Mouse (Mus musculus) limb, embryonic 11.5 days (tissue): ENCODE data around the gene Fzd5. TPM values are rescaled to one million over a fixed set of nuclear protein-coding genes. Genes with fewer than 3 reads are reported as not detected.

Source experiments
- ATAC-seq: fragments of 200-750 bp; cut with Nextera tagmentation; 2 replicates; pipeline ENCODE4 v1.8.0; 2017; ENCODE audit warnings: low read depth; ENCODE audit not compliant: insufficient number of reproducible peaks, low FRiP score, low TSS enrichment
- DNase-seq: peaks from one replicate; pipeline ENCODE4 v3.0.0-alpha.2; 2015; ENCODE audit warnings: low spot score
- H3K27ac ChIP-seq: fragments of 300-500 bp; sonication (generic); replicated peaks from 2 replicates; pipeline ENCODE4 v1.5.1; 2014; ENCODE audit warnings: low read depth, mild to moderate bottlenecking, low read length
- H3K27me3 ChIP-seq: fragments of 300-500 bp; sonication (generic); 2 replicates; pipeline ENCODE4 v1.6.1; 2014; ENCODE audit warnings: mild to moderate bottlenecking, low read length, mixed read lengths; ENCODE audit not compliant: control insufficient read depth, insufficient read depth
- H3K36me3 ChIP-seq: fragments of 300-500 bp; sonication (generic); 2 replicates; pipeline ENCODE4 v1.6.1; 2014; ENCODE audit warnings: mild to moderate bottlenecking, low read length, moderate library complexity, mixed read lengths; ENCODE audit not compliant: control insufficient read depth, insufficient read depth
- H3K4me1 ChIP-seq: fragments of 300-500 bp; sonication (generic); 2 replicates; pipeline ENCODE4 v1.6.1; 2014; ENCODE audit warnings: low read length, mixed read lengths; ENCODE audit not compliant: control insufficient read depth, insufficient read depth
- H3K4me2 ChIP-seq: fragments of 300-500 bp; sonication (generic); 2 replicates; pipeline ENCODE4 v1.6.1; 2014; ENCODE audit warnings: low read depth, mild to moderate bottlenecking, moderate library complexity; ENCODE audit not compliant: severe bottlenecking
- H3K4me3 ChIP-seq: fragments of 300-500 bp; sonication (generic); 2 replicates; pipeline ENCODE4 v1.5.1; 2014; ENCODE audit warnings: low read depth, low read length
- H3K9ac ChIP-seq: fragments of 300-500 bp; sonication (generic); 2 replicates; pipeline ENCODE4 v1.6.1; 2014; ENCODE audit warnings: mild to moderate bottlenecking, low read length
- H3K9me3 ChIP-seq: fragments of 300-500 bp; sonication (generic); 2 replicates; pipeline ENCODE4 v1.6.1; 2016; ENCODE audit warnings: low read length; ENCODE audit not compliant: control insufficient read depth
- WGBS: fragments of 180-500 bp; shearing (Covaris S2); extraction: QIAGEN DNeasy Blood & Tissue Kit; methylation state at CpG from one replicate; pipeline ENCODE4 v1.1.7; 2014; 5-methylcytosine and 5-hydroxymethylcytosine counted together
- polyA plus RNA-seq: library from polyadenylated mRNA; unstranded; fragments of >200 nt; fragmentation: Nextera tagmentation; extraction: Ambion mirVana; gene quantifications from 2 replicates; pipeline ENCODE4 v1.2.1, GENCODE M21; 2014

The Fzd5 gene
- polyA plus RNA-seq, 1 experiment from 2014 or later = 0.73 TPM

GRCm38 (mm10) chr1:64684440-64684839 is 53.1 kb downstream of the Fzd5 start:
- H3K4me2 ChIP-seq = no peak overlapping the region
- no peaks in the 10 kb centered on the region for H3K36me3 ChIP-seq
- 94% methylated on average over 2 of the region's 2 CpGs for WGBS
- no peaks in the 10 kb centered on the region; the same call in 1 of the 2 replicates for H3K4me1 ChIP-seq
- no peaks in the 10 kb centered on the region for H3K27me3 ChIP-seq
- no peaks in the 10 kb centered on the region for H3K9me3 ChIP-seq
- ATAC-seq (no peak), DNase-seq (no peak)
- no peak overlapping the region for H3K9ac ChIP-seq
- H3K4me3 ChIP-seq = no peak overlapping the region
- H3K27ac ChIP-seq = no peak overlapping the region

DNA sequence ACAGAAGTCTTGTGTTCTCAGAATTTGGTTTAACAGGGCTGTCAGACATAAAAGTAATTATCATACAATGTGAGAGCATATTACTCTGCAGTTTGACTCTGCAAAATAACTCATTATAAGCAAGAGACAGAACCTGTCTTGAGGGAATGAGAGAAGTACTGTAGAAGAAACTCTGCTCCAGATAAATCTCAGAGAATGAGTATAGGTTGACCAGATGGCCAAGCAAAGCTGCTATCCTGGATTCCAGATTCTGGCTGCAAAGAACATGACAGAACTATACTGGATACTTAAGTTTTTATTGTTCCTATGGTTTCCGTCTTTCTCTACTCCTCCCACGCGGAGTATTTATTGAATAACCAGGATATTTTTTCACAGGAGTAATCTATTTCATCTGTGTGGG is 54.5 kb downstream of the Fzd5 start:
- H3K9ac ChIP-seq = no peak overlapping the region
- 93% methylated on average over 3 of the region's 3 CpGs for WGBS

DNA sequence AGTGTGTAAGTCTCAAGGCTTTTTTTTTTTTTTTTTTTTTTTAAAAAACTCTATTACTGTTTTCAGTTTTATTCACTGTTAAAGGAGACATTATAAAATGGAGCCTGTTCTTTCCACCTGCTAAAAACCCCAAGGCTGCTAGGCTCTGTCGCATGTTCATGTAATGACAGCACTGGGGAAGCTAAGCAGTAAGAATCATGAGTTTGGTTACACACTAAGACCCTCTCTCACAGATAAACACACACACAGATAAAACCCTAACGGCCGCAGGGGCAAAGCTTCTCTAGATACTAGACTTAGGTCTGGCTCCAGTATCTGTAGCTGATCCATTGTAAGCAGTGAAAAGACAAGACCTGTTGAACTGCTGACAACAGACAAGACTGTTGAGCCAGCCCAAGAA is 56.1 kb downstream of the Fzd5 start:
- Histone ChIP-seq H3K27ac (no peak overlapping the region), H3K4me3 (no peak overlapping the region), H3K9me3 (no peaks in the 10 kb centered on the region), H3K4me1 (peaks cover 3% of the 10 kb centered on the region; the same call in 1 of the 2 replicates), H3K27me3 (no peaks in the 10 kb centered on the region), H3K36me3 (no peaks in the 10 kb centered on the region), H3K4me2 (no peak overlapping the region), H3K9ac (no peak overlapping the region)
- ATAC-seq (no peak), DNase-seq (no peak)
- 94% methylated on average over 3 of the region's 3 CpGs for WGBS

More for the DNA sequence above, 54.5 kb downstream of the Fzd5 start:
- H3K4me2 ChIP-seq = no peak overlapping the region
- H3K4me3 ChIP-seq = no peak overlapping the region
- no peaks in the 10 kb centered on the region for H3K4me1 ChIP-seq
- no peaks in the 10 kb centered on the region for H3K9me3 ChIP-seq
- no peak overlapping the region for H3K27ac ChIP-seq
- ATAC-seq (no peak), DNase-seq (no peak)
- no peaks in the 10 kb centered on the region for H3K27me3 ChIP-seq
- H3K36me3 ChIP-seq = no peaks in the 10 kb centered on the region

Other genes starting within 250 kb of the Fzd5 start
- 50.4 and 53.4 TPM in 2 replicates for gene Creb1, start 205.1 kb downstream of the Fzd5 start, polyA plus RNA-seq
- gene Mettl21a, start 120.5 kb downstream of the Fzd5 start, polyA plus RNA-seq = 22.4 and 23.6 TPM in 2 replicates
- 9.8 and 10.7 TPM in 2 replicates for gene Ccnyl1, start 47.3 kb downstream of the Fzd5 start, polyA plus RNA-seq
- 7.8 and 9.2 TPM in 2 replicates for gene Plekhm3, start 219.1 kb upstream of the Fzd5 start, polyA plus RNA-seq